Mouse (Mus musculus) c-Kit-positive CD71-positive TER-119-negative erythroid progenitor cells, embryonic 14.5 days (primary cell): ENCODE measurements around the gene Klf17.
"Not testable (repeated sequence)": the region's sequence is repeated elsewhere in the genome, so short reads cannot be mapped to it uniquely, and the experiment has no call there.

Experiments used
- DNase-seq: peaks from one replicate; pipeline ENCODE4 v3.0.0-alpha.2; 2013; ENCODE audit warnings: low read depth

Gene Klf17

DNA sequence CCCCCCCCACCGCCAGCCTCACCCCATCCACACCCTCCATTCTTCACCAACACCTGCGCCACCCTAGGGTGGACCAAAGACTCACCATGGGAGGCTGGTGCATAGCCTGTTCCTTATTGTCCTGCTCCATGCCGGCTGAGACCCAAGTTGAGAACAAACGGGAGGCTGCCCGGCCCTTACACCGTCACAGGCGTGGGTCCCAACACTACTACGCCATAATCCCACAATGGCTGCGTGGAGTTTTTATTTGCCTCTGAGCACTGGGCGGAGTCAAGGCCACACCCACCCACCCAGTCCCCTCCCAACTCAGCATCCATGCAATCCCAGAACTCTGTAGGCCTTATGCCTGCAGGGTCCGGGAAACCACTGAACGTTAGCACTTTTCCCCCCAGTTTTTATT, at the start of gene Klf17:
Klf17 (minus strand) TSS at position 233 of the 400 bp plus-strand sequence.
- no peak for DNase-seq

DNA sequence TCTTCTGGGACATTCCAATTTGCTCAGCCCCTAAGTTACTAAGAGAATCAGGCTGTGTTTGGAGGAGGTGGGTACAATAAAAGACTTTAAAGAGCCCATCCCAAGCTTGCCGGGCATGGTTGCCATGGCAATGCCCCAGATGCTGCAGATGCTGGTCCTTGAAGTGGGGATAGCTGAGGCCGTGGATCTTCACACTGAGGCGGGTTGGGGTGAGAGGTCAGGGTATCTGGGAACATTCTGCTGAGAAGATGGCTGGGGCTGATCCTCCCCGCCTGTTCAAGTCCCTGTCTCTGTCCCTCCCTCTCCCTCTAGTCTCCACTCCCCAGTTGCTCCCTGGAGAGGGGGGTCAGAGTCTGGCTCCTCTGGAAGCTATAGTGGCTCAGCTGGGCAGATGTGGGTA, 48.9 kb upstream of the Klf17 start:
- DNase-seq = no peak

DNA sequence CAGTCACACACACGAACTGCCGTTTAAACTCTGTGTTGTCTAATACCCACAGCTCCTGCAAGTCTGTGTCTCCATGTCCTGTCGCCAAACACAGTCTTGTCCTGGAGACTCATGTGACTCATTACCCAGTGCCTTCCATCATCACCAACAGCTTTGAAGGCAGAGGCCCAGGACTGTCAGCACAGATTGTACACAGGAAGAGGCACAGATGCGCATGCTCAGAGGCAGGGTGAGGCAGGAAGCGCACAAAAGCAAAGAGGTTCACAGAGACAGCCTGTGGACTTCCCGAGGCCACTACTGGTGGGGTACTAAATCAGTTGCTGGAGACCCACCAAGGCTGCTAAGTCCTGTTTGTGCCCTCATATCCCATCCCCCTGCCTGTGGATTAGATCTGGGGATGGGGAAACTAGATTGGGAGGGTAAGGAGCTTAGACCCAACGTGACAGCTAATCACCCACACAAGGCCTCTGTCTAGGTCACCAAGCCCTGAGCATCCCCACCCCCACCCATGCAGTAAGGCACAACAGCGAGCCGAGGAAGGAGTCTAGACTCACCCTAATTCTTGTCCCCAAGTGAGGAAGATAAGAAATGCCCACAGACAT, 48.2 kb upstream of the Klf17 start:
- no peak for DNase-seq

DNA sequence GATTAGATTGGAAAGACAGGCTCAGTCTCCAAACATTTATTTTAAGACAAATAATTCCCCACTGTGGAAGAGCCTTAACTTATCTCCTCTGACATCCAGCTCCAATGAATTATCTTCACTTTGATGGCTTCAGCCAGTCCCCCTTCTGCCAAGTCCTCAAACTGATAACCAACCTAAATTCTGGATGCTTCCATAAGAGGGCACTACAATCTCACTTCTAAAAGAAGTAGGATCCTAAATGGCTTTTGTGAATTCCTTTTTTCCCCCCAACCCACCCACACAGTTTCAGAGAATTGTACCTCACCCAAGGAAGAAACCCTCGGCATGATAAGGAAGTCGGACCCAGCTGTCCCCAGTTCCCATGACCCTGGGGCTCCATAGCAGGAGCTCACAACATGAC, 45.5 kb upstream of the Klf17 start:
- no peak for DNase-seq

DNA sequence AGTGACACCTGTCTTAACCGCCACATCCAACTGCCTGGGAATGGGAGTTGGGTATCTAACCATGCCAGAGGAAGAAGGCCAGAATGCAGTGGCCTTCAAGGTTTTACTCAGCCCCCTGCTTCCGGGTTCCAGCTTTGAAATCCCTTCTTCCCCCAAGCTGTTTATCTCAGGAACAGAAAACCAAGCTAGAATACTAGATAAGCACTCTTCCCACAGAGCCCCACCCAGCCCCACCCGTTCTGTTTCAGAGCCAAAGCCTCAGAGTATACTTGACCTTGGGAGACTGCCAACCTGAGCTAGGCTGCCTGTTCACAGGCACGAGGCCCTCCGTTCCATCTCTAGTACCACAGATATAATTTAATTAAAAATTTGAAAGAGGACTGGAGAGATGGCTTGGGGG, 41.5 kb upstream of the Klf17 start:
- DNase-seq = no peak

DNA sequence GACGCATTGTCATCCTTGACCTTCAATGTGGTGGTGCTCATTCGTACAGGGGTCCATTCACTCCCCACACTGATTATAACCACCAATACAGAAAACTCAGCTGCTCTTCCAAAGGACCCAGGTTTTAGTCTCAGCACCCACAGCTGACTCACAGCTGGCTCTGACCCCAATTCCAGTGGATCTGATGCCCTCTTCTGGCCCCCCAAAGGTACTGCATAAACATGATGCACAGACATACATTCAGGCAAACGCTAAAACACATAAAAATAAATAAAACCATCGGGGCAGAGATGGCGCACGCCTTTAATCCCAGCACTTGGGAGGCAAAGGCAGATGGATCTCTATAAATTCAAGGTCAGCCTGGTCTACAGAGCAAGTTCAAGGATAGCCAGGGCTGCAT, 34.5 kb upstream of the Klf17 start:
- DNase-seq = no peak

DNA sequence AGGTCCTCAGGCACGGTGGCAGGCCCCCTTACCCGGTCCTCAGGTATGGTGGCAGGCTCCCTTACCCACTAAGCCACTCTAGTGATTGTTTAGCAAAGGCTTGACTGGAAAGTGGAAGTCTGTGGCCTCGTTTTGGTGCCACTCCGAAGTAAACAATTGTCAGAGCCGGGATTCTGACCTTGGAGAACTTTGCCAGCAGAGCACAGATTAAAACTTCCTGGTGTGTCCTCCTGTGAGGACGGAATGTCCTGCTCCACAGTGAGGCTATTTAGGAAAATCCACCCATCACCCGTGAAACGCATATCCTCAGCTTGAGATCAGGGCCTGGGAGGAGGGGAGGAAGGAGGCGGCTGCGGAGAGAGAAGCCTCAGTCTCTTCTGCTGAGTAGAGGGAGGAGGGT, 22.9 kb upstream of the Klf17 start:
- no peak for DNase-seq

DNA sequence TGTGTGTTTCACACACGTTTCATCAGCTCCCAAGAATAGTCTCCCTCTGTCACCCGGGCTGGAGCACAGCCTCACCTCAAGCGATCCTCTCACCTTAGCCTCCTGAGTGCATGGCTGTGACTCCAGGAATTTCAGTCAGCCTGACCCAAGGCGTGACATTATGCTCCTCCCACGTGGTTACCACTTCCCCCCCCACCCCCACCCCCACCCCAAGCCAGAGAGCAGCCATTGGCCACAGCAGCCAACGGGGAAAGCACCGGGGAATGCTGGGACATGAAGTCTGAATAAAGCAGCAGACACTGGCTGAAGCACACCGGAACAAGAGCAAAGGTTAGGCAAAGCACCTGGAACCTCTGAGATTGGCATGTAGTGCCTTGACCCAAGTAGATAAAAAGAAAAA, 21.5 kb upstream of the Klf17 start:
- DNase-seq = peak; percentile 23

DNA sequence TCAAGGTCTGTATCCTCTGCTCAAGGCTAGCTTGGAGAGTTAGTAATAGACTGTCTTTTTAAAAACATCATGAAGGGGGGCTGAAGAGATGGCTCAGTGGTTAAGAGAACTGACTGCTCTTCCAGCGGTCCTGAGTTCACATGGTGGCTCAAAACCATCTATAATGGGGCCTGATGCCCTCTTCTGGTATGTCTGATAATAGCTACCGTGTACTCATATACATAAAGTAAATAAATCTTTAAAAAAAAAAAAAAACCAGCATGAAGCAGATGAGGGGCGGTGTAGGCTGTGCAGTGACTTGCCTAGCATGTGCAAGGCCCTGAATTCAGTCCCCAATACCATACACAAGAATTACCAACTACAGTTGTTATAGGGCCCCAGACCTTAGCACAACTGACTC, 17.5 kb upstream of the Klf17 start:
- no peak for DNase-seq

DNA sequence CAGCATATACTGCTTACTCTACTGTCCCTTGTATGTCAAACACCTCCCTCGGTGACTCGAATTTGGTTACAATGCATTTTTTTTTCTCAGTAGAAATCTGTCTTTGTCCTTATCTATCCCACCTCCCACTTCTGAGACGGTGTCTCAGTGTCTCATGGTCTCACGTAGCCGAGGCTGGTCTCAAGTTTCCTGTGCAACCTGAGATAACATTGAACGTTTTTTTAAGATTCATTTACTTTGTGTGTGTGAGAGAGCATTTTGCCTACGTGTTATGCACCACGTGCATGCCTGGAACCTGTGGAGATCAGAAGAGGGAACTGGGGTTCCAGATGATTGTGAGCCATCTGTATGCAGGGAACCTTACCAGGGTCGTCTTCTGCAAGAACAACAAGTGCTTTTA, 7.5 kb upstream of the Klf17 start:
- no peak for DNase-seq

DNA sequence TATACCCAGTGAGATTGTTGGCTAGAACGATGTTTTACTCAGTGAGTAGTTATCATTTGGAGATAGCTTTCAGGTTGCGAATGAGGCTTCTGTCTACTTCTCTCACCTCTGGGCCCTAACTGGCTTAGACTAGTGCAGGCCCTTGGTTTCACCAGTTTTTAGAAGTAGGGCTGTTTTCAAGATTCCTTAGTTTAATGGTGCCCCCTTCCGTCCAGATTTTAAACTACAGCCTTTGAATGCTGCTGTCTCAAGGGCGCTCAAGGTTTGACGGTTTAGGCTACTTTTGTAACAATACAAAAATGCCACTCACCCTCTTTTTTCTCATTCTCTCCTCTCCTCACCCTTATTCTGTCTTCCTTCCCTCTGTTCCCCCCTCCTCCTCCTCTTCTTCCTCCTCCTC, 5.5 kb upstream of the Klf17 start:
- peak; percentile 58 for DNase-seq

DNA sequence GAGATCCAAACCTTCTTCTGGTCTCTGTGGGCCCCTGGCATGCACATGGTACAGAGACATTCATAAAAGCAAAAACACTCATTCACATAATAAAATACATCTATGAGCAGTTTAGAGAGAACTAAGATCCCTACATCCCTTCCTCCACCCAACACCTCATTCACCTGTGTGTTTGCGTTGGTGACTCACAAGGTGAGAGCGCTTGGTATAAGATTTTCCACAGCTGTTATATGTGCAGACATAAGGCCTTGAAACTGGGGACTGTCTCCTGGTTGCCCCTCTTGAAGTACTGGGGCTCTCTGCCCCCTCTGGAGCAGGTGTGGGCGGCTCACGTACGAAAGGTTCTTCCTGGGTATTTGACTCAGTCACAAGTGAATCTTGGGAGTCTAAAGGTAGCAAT, 5.3 kb downstream of the Klf17 start:
- DNase-seq = no peak

DNA sequence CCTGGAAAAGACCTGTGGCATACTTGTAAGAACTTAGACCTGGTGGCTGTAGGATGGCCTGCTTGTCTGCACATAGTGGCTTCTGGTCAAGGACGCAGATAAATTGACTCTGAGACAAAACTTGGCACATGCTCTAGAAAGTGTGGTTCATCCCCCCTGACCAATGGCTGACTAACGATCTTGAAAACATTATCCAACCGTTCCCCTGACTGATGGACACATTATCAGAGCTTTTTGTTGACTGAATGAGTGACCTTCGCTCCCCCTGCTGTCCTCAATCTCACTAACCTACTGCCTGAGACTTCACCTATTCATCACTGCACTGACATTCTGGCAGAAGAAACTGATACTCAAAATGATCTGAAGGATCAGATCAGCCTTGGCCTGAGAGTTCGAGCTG, 13.0 kb downstream of the Klf17 start:
- not testable (repeated sequence) for DNase-seq

DNA sequence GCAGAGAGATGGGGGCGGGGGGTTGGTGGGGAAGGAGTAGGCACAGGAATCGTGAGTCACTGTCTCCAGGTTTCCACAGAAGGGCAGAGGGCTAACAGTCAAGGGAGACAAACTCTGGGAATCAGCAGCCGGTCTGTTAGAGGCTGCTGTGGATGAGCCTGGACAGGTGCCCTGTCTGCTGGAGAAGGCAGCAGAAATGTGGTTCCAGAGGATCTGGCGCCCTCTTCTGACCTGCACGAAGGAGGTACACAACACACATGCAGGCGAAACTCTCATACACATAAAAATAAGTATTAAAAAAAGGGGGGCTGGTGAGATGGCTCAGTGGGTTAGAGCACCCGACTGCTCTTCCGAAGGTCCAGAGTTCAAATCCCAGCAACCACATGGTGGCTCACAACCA, 27.9 kb downstream of the Klf17 start:
- peak; percentile 3 for DNase-seq

DNA sequence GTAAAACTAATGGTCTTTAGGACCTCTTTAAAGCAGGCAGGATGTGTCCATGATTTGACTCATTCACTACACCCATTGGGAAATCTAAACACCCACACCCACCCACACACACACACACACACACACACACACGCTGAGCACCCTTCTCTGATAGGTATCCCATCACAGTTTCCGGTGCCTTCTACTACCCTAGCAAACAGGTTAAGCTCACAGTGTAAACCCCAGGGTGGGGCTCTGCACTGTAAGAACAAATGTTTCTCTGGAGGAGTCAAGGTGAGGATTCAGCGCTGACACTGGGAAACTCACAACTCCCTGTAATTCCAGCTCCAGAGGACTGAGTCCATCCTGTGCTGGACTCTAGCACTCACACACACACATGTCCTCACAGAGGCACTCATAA, 33.5 kb downstream of the Klf17 start:
- DNase-seq = no peak

DNA sequence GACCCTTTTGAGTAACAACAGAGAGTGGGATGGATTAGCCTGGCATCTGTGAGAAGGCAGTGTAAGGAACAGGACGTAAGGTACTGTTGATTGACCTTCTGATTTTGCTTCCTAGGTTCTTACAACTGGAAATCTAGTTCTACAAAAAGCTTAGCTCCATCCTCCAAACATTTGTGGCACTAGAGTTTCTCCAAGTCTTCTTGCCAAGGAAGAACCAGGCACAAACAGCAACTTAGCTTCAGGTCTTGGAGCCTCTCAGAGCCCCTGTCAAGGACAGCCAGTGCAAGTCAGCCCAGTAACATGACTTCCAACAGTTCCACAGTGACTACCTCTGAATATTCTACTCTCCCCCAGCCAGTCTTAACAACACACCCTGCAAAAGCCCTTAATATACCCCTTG, 41.3 kb downstream of the Klf17 start, which contains the start of gene Gm12845:
Gm12845 (plus strand) TSS at position 301 of the 400 bp plus-strand sequence.
- no peak for DNase-seq

DNA sequence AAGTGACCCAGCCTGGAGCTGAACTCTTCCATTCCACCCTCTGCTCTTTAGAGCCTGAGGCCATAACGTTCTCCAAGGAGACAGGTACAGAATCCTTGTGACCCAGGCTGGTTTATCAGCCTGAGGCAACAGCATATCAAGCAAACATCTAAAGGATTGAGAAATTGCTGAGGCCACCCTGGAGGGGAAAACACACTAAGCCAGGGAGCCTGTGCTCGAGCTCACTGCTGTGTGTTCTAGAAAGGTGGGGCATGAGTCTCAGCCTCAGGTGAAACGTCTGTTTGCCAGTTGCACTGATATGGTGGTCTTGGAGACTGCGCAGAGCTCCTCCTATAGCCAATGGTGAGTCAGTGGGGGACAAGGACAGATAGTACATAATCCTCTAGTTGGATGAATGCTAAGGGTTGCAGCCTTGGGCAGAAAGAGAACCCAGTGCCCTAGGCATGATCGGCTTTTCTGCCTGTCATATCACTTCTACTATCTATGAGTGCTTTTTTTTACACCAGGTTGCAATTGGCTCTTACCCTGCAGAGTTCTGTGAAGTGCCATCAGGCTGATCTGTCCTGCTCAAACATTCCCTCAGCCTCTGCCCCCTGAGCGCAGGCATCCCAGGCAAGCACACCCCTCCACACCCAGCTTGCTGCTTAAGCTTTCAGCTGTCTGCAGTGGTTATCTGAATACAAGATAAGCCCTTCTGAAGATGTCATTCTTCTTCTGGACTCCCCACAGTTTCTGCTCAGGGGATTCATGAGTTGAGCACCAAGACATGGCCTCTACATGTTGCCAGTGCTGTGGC, 51.9 kb downstream of the Klf17 start:
- DNase-seq = no peak

DNA sequence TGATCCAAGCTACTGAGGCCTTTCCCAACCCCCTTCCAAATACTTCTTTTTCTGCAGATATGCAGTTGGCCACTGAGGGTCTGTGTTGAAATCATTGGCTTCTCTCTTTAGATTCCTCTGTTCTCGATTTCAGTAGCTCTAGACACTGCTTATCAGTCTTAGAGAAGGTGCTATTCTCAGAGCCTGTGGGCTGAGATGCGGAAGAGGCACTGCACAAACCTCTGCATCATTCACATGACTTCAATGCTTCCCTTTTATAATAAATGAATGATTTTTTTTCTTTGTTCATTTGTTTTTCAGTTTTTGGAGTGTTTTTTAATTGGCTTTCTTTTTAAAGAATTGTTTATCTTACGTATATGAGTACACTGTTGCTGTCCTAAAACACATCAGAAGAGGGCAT, 53.1 kb downstream of the Klf17 start:
- no peak for DNase-seq

DNA sequence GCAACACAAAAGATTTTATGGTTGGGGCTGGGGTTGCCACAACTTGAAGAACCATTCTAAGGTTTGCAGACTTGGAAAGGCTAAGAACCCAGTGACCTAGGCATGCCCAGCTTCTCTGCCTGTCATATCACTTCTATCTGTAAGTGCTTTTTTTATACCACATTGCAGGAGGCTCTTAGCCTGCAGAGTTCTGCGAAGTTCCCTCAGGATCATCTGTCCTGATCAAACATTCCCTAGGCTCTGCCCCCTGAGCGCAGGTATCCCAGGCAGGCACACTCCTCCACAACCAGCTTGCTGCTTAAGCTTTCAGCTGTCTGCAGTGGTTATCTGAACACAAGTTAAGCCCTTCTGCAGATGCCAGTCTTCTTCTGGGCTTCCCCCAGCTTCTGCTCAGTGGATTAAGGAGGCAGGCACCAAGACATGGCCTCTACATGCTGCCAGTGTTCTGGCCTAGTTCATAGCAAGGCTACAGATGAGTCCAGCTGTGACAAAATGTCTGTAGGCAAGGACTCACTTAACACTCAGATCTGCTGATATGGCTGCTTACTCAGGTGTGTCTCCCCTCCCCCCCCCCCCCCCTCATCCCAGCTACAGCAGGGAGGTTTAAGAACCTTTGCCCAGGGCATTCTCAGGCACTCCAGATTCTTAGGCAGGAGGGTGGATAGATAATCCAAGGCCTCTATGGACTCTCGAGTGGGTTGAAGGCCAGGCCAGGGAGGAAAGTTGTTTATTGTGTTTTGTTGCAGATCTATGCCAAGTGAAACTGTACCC, 56.5 kb downstream of the Klf17 start:
- DNase-seq = no peak
